Mouse (Mus musculus): Measurements from ENCODE around the gene Vmn1r27. TPM values are rescaled to one million over a fixed set of nuclear protein-coding genes. Genes with fewer than 3 reads are reported as not detected.

Vmn1r27 gene
- not detected in 2 replicates for total RNA-seq (2014; rRNA removed)
- not detected in 2 replicates for polyA plus RNA-seq (2015; fragmentation: Nextera tagmentation; extraction: Ambion mirVana)

GRCm38 (mm10) chr6:58218721-58219120, at the start of gene Vmn1r27:
Vmn1r27 (minus strand) TSS chr6:58218821.
- Histone ChIP-seq H3K4me1 (ENCODE audit: insufficient read depth, low read length) (no peaks in the 10 kb centered on the region), H3K27ac (no peak within 1 kb of the TSS), H3K4me3 (ENCODE audit: low read length) (no peak within 1 kb of the TSS), H3K36me3 (ENCODE audit: insufficient read depth, low read length) (no peaks in the 10 kb centered on the region), H3K27me3 (ENCODE audit: insufficient read depth, low read length) (no peaks in the 10 kb centered on the region), H3K4me2 (ENCODE audit: low read depth, low read length) (no peak within 1 kb of the TSS), H3K9ac (replicated peaks; ENCODE audit: low read length) (no peak within 1 kb of the TSS), H3K9me3 (ENCODE audit: low read length) (no peaks in the 10 kb centered on the region)
- no peak for TF ChIP-seq CTCF (IDR thresholded peaks at IDR 0.05; ENCODE audit: low read depth)
- DNase-seq (ENCODE audit: low spot score) (no peak), ATAC-seq (no peak)
- 82% methylated on average over 2 of the region's 2 CpGs for WGBS

- TF ChIP-seq CTCF (IDR thresholded peaks at IDR 0.05; ENCODE audit: low read depth) = no peak
- Histone ChIP-seq H3K4me2 (ENCODE audit: low read depth, low read length) (no peak within 1 kb of the TSS), H3K9me3 (ENCODE audit: low read length) (no peaks in the 10 kb centered on the region), H3K36me3 (ENCODE audit: insufficient read depth, low read length) (no peaks in the 10 kb centered on the region), H3K4me3 (ENCODE audit: low read length) (no peak within 1 kb of the TSS), H3K27me3 (ENCODE audit: insufficient read depth, low read length) (no peaks in the 10 kb centered on the region), H3K9ac (replicated peaks; ENCODE audit: low read length) (no peak within 1 kb of the TSS), H3K4me1 (ENCODE audit: insufficient read depth, low read length) (no peaks in the 10 kb centered on the region), H3K27ac (no peak within 1 kb of the TSS)
- WGBS = 90% methylated on average over 1 of the region's 1 CpGs
- DNase-seq (ENCODE audit: low spot score) (no peak), ATAC-seq (no peak)
Observed at GRCm38 (mm10) chr6:58261737-58262136, 43.1 kb upstream of the Vmn1r27 start, which contains the start of gene Vmn1r28. Vmn1r28 (plus strand) TSS chr6:58262037.

- DNase-seq (ENCODE audit: low spot score) (peak; percentile 31), ATAC-seq (no peak)
- H3K4me1 ChIP-seq (ENCODE audit: insufficient read depth, low read length) = no peaks in the 10 kb centered on the region
- H3K27me3 ChIP-seq (ENCODE audit: insufficient read depth, low read length) = no peaks in the 10 kb centered on the region
- H3K36me3 ChIP-seq (ENCODE audit: insufficient read depth, low read length) = no peaks in the 10 kb centered on the region
- H3K9ac ChIP-seq (replicated peaks; ENCODE audit: low read length) = no peak overlapping the region
- H3K27ac ChIP-seq = no peak overlapping the region
- TF ChIP-seq CTCF (IDR thresholded peaks at IDR 0.05; ENCODE audit: low read depth) = no peak; the same call in 1 of the 2 replicates
- H3K4me3 ChIP-seq (ENCODE audit: low read length) = no peak overlapping the region
- H3K9me3 ChIP-seq (ENCODE audit: low read length) = no peaks in the 10 kb centered on the region
- 76% methylated on average over 2 of the region's 2 CpGs for WGBS
- no peak overlapping the region for H3K4me2 ChIP-seq (ENCODE audit: low read depth, low read length)
Observed at GRCm38 (mm10) chr6:58216119-58216518, 2.5 kb downstream of the Vmn1r27 start.

Other genes starting within 250 kb of the Vmn1r27 start
- gene Vmn1r25, start 238.0 kb downstream of the Vmn1r27 start, total RNA-seq (2014; rRNA removed) = not detected in 2 replicates
- not detected in 2 replicates for gene Vmn1r25, start 238.0 kb downstream of the Vmn1r27 start, polyA plus RNA-seq (2015; fragmentation: Nextera tagmentation; extraction: Ambion mirVana)
- not detected in 2 replicates for gene Vmn1r26, start 203.7 kb downstream of the Vmn1r27 start, total RNA-seq (2014; rRNA removed)
- gene Vmn1r26, start 203.7 kb downstream of the Vmn1r27 start, polyA plus RNA-seq (2015; fragmentation: Nextera tagmentation; extraction: Ambion mirVana) = not detected in 2 replicates
- not detected in 2 replicates for gene Vmn1r28, start 43.2 kb upstream of the Vmn1r27 start, total RNA-seq (2014; rRNA removed)
- gene Vmn1r28, start 43.2 kb upstream of the Vmn1r27 start, polyA plus RNA-seq (2015; fragmentation: Nextera tagmentation; extraction: Ambion mirVana) = not detected in 2 replicates
- not detected in 2 replicates for gene Vmn1r29, start 82.7 kb upstream of the Vmn1r27 start, total RNA-seq (2014; rRNA removed)
- gene Vmn1r29, start 82.7 kb upstream of the Vmn1r27 start, polyA plus RNA-seq (2015; fragmentation: Nextera tagmentation; extraction: Ambion mirVana) = not detected in 2 replicates
- not detected in 2 replicates for gene Vmn1r30, start 224.6 kb upstream of the Vmn1r27 start, total RNA-seq (2014; rRNA removed)
- gene Vmn1r30, start 224.6 kb upstream of the Vmn1r27 start, polyA plus RNA-seq (2015; fragmentation: Nextera tagmentation; extraction: Ambion mirVana) = not detected in 2 replicates

Measured in hindbrain, postnatal 0 days (tissue).